Mouse (Mus musculus): ENCODE data around the gene Plpp1.

DNA sequence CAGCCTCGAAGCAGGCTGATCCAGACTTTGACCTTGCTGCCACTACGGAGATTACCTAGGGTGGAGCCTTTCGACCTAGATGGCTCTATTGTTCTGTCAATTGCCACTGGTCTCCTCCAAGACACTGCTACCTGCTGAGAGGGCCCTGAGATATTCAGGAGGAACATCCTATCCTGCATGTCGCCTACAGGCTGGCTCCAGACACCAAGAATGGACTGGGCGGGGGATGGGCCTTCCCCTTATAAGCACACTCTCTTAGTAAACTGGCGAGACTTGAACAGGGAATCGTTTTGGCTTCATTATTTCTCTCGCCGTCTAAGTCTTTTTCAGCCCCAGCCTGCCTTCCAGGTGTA is 1.7 kb upstream of the Plpp1 start:
- TF ChIP-seq CHD2 (IDR thresholded peaks at IDR 0.05; ENCODE audit: low read depth, low read length) (no peak), ZC3H11A (IDR thresholded peaks at IDR 0.05; ENCODE audit: borderline replicate concordance, low read depth, low read length) (no peak)

All from ES-E14 (cell line).